Comparison of ENCODE assay signal across 15 mouse cellular contexts in genomic region chr7:101356868-101357267, GRCm38 (mm10). TPM values are rescaled to one million over a fixed set of nuclear protein-coding genes. Genes with fewer than 3 reads are reported as not detected.
DNase-seq lines count a peak whose midpoint lies in the region; ATAC-seq and TF ChIP-seq lines count a peak whose summit lies in the region.
"Had no signal": no experiment of that assay in that cellular context is flagged by ENCODE, and none has a peak within 500 bp of the region (broad histone marks: within the 10 kb centered on the region; RNA-seq: fewer than 3 reads in every experiment).

No protein-coding gene starts in this region.

- no peaks in the 10 kb centered on the region for H3K9me3 ChIP-seq in lung, postnatal 0 days (ENCODE audit: low read length)
- no peaks in the 10 kb centered on the region for H3K9me3 ChIP-seq in limb, embryonic 12.5 days
- H3K9me3 ChIP-seq: midbrain, embryonic 12.5 days had no signal

- TF ChIP-seq CTCF in lung, postnatal 0 days (IDR thresholded peaks at IDR 0.05), result no peak
- TF ChIP-seq CTCF in bone marrow, adult 2 months (IDR thresholded peaks at IDR 0.05; ENCODE audit: control insufficient read depth, insufficient read depth, low read length), result peak; percentile 5; the same call in 1 of the 2 replicates

- TF ChIP-seq EP300 in lung, postnatal 0 days (IDR thresholded peaks at IDR 0.05), result no peak

- 0 out of 2 replicates have a peak overlapping the region, but pooled peaks have one; percentile 14 for H3K27ac ChIP-seq in lung, postnatal 0 days (ENCODE audit: low read length)
- peak overlapping the region; percentile 77 for H3K27ac ChIP-seq in bone marrow, adult 2 months (ENCODE audit: control insufficient read depth, insufficient read depth, low read depth, low read length, poor library complexity)
- no peak overlapping the region for H3K27ac ChIP-seq in limb, embryonic 12.5 days
- H3K27ac ChIP-seq: kidney, postnatal 0 days; midbrain, embryonic 12.5 days had no signal

- WGBS in lung, postnatal 0 days, result 69% methylated on average over 3 of the region's 3 CpGs
- WGBS in bone marrow, adult 2 months, result 15% methylated on average over 3 of the region's 3 CpGs
- 58% methylated on average over 3 of the region's 3 CpGs for WGBS in limb, embryonic 12.5 days

- no peaks in the 10 kb centered on the region for H3K36me3 ChIP-seq in lung, postnatal 0 days (ENCODE audit: insufficient read depth, low read length)
- H3K36me3 ChIP-seq in limb, embryonic 12.5 days, result no peaks in the 10 kb centered on the region
- H3K36me3 ChIP-seq: midbrain, embryonic 12.5 days had no signal

- H3K4me3 ChIP-seq in lung, postnatal 0 days (ENCODE audit: low read depth, low read length), result no peak overlapping the region
- H3K4me3 ChIP-seq in bone marrow, adult 2 months (replicated peaks; ENCODE audit: control insufficient read depth, low read depth, low read length), result peak overlapping the region; percentile 16
- H3K4me3 ChIP-seq in limb, embryonic 12.5 days (replicated peaks), result no peak overlapping the region
- H3K4me3 ChIP-seq: midbrain, embryonic 12.5 days had no signal

- H3K27me3 ChIP-seq in lung, postnatal 0 days (replicated peaks; ENCODE audit: insufficient read depth, low read length), result no peaks in the 10 kb centered on the region
- no peaks in the 10 kb centered on the region for H3K27me3 ChIP-seq in limb, embryonic 12.5 days
- H3K27me3 ChIP-seq: midbrain, embryonic 12.5 days had no signal

- H3K9ac ChIP-seq in lung, postnatal 0 days (replicated peaks; ENCODE audit: low read depth), result no peak overlapping the region
- 0 out of 2 replicates have a peak overlapping the region, but pooled peaks have one; percentile 5 for H3K9ac ChIP-seq in limb, embryonic 12.5 days (replicated peaks)
- H3K9ac ChIP-seq: lung, embryonic 14.5 days; midbrain, embryonic 12.5 days had no signal

- no peak for ATAC-seq in lung, postnatal 0 days
- no peak for ATAC-seq in limb, embryonic 12.5 days (ENCODE audit: insufficient number of reproducible peaks, insufficient read depth, low FRiP score, low TSS enrichment, low read depth)
- ATAC-seq in monocyte, adult 5-6 weeks (replicated peaks; ENCODE audit: insufficient number of reproducible peaks, low FRiP score, low TSS enrichment, poor library complexity, severe bottlenecking), result peak; percentile 23

- TF ChIP-seq POLR2A in bone marrow, adult 2 months (IDR thresholded peaks at IDR 0.05; ENCODE audit: borderline replicate concordance, control insufficient read depth, low read depth, low read length), result no peak

- H3K4me1 ChIP-seq in lung, postnatal 0 days (ENCODE audit: insufficient read depth, low read depth, low read length), result no peaks in the 10 kb centered on the region
- H3K4me1 ChIP-seq in bone marrow, adult 2 months (ENCODE audit: control insufficient read depth, insufficient read depth, low read length), result peaks cover 25% of the 10 kb centered on the region
- peaks cover 36% of the 10 kb centered on the region for H3K4me1 ChIP-seq in limb, embryonic 12.5 days (replicated peaks)

- no peak overlapping the region for H3K4me2 ChIP-seq in lung, postnatal 0 days (replicated peaks; ENCODE audit: low read depth, low read length)
- H3K4me2 ChIP-seq in limb, embryonic 12.5 days, result no peak overlapping the region
- H3K4me2 ChIP-seq: lung, embryonic 14.5 days; midbrain, embryonic 12.5 days had no signal

- DNase-seq in lung, postnatal 0 days (ENCODE audit: low spot score), result no peak
- no peak for DNase-seq in lung, postnatal 25 days (ENCODE audit: low spot score)
- no peak for DNase-seq in right cerebral cortex, postnatal 4 days
- no peak for DNase-seq in adrenal gland, adult 18-20 months (ENCODE audit: low spot score in 2 of 2)
- DNase-seq: adrenal gland, adult 8-10 months; cerebellum, adult 9-11 months; heart, postnatal 4 days; lung, embryonic 14.5 days had no signal

RNA-seq across cellular contexts. Expression of gene Arap1, which starts 9.0 kb away (rescaled TPM):
- polyA plus RNA-seq in lung, postnatal 0 days (2015; fragmentation: Nextera tagmentation; extraction: Ambion mirVana), result 105 and 110 TPM in 2 replicates
- polyA plus RNA-seq in bone marrow, adult 2 months (2011; ENCODE audit: insufficient read depth, insufficient read length, low replicate concordance, missing spikeins), result 86.0 and 162 TPM in 2 replicates
- 18.0 and 24.0 TPM in 2 replicates for polyA plus RNA-seq in limb, embryonic 12.5 days (2016; fragmentation: Nextera tagmentation; extraction: Ambion mirVana)
- total RNA-seq in monocyte, adult 5-6 weeks (2017), result 247 to 347 TPM (median 330 TPM) in 3 replicates
- 10 to 100 TPM; 24.9 to 39.1 TPM for total RNA-seq in adrenal gland, adult 18-20 months (2021)

RNA-seq across cellular contexts. Expression of gene Stard10, which starts 40.0 kb away (rescaled TPM):
- polyA plus RNA-seq in lung, postnatal 0 days (2015; fragmentation: Nextera tagmentation; extraction: Ambion mirVana), result 40.3 and 46.3 TPM in 2 replicates
- polyA plus RNA-seq in bone marrow, adult 2 months (2011; ENCODE audit: insufficient read depth, insufficient read length, low replicate concordance, missing spikeins), result 114 and 142 TPM in 2 replicates
- 17.2 and 17.8 TPM in 2 replicates for polyA plus RNA-seq in limb, embryonic 12.5 days (2016; fragmentation: Nextera tagmentation; extraction: Ambion mirVana)
- total RNA-seq in monocyte, adult 5-6 weeks (2017), result 2.3 to 14.3 TPM (median 12.1 TPM) in 3 replicates
- 10 to 100 TPM; 38.1 to 90.0 TPM for total RNA-seq in adrenal gland, adult 18-20 months (2021)

RNA-seq across cellular contexts. Expression of gene Gm45837, which starts 53.8 kb away (rescaled TPM):
- 4.0 and 4.2 TPM in 2 replicates for polyA plus RNA-seq in lung, postnatal 0 days (2015; fragmentation: Nextera tagmentation; extraction: Ambion mirVana)
- 5.7 and 43.8 TPM in 2 replicates for polyA plus RNA-seq in bone marrow, adult 2 months (2011; ENCODE audit: insufficient read depth, insufficient read length, low replicate concordance, missing spikeins)
- polyA plus RNA-seq in limb, embryonic 12.5 days (2016; fragmentation: Nextera tagmentation; extraction: Ambion mirVana), result not detected in 2 replicates
- total RNA-seq in monocyte, adult 5-6 weeks (2017), result 8.9 to 28.8 TPM (median 12.5 TPM) in 3 replicates
- total RNA-seq in adrenal gland, adult 18-20 months (2021), result 1 to 10 TPM in 1 of 2 experiments, not detected in 1; 3.4 TPM
- total RNA-seq: left cerebral cortex, postnatal 14 days had no signal
- polyA plus RNA-seq: gonadal fat pad, adult 2 months; lung, embryonic 14.5 days; midbrain, embryonic 12.5 days had no signal

RNA-seq across cellular contexts. Expression of gene Atg16l2, which starts 54.8 kb away (rescaled TPM):
- polyA plus RNA-seq in lung, postnatal 0 days (2015; fragmentation: Nextera tagmentation; extraction: Ambion mirVana), result 12.9 and 17.1 TPM in 2 replicates
- polyA plus RNA-seq in bone marrow, adult 2 months (2011; ENCODE audit: insufficient read depth, insufficient read length, low replicate concordance, missing spikeins), result 28.2 and 38.6 TPM in 2 replicates
- 23.2 and 25.8 TPM in 2 replicates for polyA plus RNA-seq in limb, embryonic 12.5 days (2016; fragmentation: Nextera tagmentation; extraction: Ambion mirVana)
- 21.8 to 36.0 TPM (median 26.3 TPM) in 3 replicates for total RNA-seq in monocyte, adult 5-6 weeks (2017)
- 10 to 100 TPM; 26.7 to 30.9 TPM for total RNA-seq in adrenal gland, adult 18-20 months (2021)
